Mouse (Mus musculus) CD8-positive naive resting alpha-beta T cell, adult 2 months (primary cell): ENCODE results near the gene 1110032A03Rik.

Source experiments
- DNase-seq, 2 experiments: peaks; one replicate each; pipeline ENCODE4 v3.0.0; 2022; ENCODE audit warnings: low read depth in 2 of 2, low spot score in 2 of 2

Gene 1110032A03Rik

DNA sequence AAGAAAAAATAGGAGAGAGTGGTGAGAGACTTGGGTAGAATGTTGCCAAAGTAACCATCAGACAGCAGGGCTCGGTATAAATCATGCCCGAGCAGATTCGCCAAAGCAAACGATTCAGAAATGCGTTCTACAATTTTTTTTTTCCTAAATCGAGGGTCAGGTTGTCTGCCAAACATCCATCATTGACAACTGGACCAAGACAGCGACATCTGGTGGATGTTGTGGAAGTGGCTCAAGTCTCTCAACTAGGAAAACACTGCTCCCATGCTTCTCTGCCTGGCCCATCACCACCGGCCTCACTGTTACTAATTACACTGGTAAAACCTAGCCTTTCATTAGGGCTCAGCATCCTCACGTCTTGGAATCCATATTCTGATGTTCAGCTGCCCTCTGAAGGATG, 40.3 kb downstream of the 1110032A03Rik start:
- no peak for DNase-seq

DNA sequence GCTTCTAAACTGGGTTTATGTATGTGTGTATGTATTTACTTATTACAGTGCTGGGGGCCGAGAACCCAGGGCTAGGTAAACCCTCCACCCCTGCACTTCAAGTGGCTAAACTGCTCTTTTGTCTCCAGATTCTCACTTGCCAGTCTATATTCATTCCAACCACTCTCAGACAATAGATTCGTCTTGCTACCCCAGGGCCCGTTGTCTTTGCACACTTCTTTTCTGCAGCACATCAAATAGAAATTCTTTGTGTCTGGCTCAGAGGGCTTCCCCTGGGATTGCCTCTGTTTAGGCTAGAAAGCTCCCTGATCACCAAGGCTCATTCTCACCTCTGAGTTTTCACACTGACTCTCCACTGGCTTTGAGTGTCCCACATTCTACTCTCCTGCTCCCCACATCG, 42.8 kb downstream of the 1110032A03Rik start:
- no peak for DNase-seq

DNA sequence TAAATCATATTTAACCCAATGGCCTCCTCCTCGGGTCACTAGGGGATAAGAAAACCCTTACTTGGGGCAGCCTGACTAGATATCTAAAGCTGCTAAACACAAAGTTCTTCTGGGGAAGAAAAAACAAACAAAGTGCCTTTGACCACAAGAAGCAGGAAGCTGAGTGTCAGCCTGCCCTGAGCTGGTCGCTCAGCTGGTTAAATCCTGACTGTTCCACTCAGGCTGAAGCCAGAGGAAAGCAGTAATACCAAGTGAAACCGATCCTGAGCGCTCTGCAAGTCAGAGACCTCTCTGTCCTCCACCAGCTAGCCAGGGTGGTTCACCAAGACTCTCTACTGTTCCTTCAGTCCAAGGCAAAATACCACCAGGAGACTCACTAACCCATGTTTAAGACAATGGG, 45.7 kb downstream of the 1110032A03Rik start:
- DNase-seq = no peak

DNA sequence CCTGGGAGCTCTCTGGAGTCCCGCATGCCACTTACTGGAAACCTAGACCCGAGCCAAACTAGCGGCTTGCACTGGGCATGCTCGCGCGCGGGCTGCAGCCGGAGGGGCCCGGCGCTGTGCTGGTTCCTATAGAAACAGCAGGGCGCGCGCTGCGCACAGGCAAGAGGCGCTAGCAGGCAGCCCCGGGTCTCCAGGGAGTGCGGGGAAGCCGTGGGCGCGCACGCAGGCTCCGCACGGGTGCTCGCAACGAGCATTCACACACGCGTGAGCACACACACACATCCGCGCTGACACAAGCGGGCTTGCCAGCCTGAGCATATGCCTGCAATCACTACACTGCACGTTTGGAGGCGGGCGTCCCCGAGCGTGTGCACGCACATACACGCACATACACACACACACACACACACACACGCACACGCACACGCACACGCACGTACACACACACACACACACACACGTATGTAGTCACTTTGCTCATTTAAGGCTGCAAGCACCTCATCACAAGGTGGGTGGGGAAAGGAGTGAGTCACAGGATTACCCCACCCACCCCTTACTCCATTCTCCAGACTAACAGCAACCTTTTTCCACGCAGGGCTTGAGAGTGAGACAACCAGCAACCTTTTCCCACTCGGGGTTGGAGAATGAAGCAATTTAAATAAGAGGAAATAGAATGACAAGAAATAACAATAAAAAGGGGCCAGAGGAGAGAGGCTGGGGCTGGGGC, 47.2 kb downstream of the 1110032A03Rik start:
- DNase-seq = peak in 1 of 2 experiments; percentile 5

DNA sequence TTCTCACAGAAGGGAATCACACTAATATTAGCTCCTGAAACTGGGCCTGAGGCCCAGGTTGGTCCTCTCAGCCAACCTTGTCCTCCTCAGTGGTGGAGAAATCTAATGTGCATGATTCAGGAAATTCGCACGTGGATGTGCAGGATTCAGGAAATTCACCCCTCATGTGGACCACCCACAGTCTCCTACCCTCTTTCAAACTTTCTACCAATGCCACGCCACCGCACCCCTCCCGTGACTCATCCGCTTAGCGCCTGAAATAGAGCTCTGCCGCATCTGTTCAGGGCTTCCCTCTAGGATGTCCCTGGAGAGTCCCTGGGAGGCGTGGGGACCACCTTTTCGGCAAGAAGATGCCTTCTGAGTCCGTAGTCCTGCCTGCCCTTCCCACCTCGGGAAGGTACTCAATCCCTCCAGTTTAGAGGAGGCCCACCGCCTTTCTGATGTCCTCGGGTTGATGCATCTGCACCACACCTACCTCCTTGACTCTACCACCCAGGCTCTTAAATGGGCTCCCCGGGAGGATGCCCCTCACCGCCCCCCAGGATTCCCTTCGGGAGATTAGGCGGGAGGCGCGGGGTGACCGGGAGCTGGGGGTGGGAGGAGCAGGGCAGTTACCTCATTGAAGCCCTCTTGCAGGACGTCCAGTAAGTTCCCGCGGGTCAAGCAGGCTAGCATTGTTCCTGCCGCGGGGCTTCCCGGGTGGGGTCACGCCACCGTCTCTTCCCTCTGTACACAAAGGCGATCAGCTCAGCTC, 48.0 kb downstream of the 1110032A03Rik start:
- DNase-seq = no peak

DNA sequence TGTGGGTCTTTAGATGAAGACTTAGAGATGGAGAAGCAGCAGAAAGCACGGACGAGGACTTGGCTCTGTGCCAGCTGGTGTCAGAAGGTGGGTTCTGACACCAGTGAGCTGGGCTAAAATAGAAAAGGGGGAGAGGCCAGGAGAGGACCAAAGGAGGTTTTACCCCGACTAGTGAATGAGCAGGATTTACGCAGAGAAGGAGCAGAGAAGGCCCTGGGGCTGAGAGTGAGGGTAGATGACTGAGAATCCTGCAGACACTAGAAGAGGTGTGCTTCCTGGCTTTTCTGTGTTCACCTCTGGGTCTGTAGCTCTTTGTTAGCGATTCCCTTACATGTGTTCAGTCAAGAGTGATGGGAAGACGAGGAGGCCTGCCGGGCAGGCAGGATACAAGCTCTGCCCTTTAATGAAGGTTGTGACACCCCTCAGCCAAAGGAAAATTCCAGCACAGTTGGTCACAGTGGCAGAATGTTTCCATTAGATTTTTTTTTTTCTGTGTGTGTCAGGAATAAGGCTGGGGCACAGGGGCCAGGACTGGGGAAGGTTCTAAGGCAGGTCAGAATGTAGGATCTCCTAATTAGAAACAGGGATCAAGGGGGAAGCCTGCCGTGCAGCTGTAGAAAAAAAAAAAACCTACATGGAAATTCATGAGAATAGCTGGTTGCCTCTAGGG, 49.3 kb downstream of the 1110032A03Rik start:
- DNase-seq = no peak

DNA sequence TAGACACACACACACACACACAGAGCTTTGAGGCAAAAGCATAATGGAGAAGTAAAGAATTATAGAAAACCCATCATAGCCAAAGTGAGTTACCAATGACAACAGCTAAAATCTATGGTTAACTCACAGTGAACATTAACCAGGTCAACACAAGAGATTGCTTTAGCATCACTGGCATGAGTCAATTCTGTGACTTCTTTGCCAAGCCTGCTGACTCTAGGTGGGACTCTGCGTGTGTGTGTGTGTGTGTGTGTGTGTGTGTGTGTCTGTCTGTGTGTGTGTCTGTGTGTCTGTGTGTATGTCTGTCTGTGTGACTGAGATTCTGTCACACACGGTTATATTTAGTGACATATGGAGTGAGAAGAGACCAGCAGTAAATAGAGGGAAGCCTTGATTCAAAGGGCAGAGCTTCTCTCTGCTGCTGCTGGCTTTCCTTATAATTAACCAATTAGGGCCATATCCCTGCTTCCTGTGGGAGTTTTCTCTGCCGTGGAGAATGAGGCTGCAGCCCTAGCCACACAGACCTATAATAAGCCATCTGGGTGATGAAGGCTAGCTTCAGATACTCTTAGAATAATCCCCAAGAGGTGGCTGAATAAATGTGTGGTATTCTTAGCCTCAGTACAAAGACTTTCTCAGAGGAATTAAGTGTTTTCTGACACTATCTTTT, 50.5 kb downstream of the 1110032A03Rik start:
- DNase-seq = no peak

DNA sequence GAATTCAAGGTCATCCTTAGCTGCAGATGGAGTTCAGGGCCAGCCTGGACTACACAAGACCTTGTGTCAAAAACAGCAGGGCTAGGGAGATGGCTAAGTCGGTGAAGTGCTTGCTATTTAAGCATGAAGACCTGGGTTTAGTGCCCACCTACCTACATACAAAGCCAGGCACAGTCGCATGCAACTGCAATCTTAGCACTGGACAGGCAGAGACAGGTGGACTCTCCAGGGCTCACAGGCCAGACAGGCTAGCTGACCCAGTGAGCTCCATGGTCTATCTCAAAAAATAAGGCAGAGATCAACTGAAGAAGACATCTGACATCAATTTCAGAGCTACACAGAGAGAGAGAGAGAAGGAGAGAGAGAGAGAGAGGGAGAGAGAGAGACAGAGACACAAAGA, 51.2 kb downstream of the 1110032A03Rik start:
- no peak for DNase-seq

DNA sequence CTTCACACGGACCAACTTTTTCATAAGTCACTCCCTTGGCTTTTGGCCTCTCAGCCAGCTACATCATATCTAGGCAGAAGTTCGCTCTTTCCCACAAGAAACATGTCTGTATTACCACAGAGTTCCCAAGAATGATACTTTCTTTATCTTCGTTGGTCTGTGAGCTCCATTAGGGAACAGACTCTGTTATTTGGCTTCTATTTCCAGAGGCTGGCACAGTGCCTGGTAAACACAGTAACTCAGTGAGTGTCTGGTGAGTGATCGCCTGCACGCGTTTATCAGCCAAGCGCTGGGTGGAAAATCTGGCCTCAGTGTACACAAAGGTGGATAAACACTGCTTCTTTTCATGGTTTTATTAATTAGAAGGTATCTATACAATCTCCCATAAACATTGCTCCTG, 51.9 kb downstream of the 1110032A03Rik start:
- DNase-seq = no peak

DNA sequence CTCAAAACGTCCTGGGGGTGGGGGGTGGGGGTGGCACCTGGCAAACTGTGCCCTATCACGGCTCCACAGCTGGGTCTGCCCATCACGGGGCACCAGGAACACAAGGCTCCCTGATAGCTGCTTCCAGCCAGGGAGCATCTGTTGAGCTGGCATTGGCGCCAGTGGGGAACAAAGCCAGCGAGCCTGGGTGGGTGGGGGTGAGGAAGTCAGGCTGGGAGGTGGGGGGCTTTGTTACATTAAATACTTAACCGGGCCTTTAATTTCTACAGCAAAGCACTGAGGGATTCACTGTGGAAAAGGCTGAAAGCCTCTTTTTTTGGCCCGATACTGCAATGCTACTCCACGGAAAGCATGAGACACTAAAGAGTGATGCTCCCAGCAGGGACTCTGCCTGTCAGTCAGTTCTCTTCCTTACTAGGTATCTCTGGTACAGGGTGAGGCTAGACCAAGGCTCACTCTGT, 52.8 kb downstream of the 1110032A03Rik start:
- no peak for DNase-seq

DNA sequence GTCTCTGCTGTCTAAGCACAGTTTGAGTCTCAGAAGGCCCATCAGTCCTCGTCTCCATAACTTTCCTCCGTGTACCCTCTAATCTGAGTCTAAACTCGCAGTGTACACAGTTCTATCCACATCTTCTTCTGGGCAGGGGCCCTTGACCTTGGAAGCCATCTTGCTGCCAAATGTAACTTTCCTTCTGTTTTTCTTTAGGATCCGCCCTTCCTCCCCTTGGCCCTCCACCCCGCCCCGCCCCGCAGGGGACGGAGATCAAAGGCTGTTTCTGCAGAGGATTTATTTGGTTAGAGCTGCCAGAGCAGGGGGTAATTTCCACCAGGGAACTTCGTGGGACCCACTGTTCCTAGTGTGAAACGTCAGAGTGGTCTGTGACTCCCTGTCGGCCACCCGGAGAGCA, 54.3 kb downstream of the 1110032A03Rik start:
- no peak for DNase-seq

DNA sequence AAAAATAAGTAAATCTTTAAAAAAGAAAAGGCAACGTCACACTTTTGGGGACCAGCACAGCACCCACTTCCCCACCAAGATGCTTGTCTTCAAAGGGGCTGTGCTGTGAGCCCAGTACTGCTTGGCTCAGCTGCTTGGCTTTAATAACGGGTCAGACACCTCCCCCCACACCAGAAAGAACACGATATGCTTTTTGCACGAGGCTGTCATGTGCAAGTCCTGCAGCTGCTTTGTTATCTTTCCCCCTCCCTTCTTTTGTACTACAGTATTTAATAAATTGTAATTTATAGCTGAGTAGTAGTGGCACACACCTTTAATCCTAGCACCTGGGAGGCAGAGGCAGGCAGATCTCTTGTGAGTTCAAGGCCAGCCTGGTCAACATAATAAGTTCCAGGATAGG, 56.4 kb downstream of the 1110032A03Rik start:
- DNase-seq = no peak

DNA sequence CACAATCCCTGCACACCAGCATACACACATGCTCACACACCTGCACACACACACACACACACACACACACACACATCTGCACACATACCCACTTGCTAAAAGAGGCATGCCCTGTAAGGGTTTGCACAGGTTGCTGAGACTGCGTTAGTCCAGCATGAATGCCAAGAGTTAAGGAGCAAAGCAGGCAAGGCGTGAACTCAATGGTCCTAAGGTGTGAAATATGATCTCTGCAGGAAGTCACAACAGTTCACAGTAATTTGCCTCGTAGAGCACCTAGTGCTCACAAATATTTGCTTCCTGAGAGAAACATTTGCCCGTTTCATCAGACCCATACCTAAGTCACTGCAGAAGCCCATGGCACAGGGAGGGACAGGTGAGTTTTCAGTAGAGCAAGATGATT, 61.1 kb downstream of the 1110032A03Rik start:
- no peak for DNase-seq
